Mouse (Mus musculus) heart, postnatal 0 days (tissue): ENCODE results near the gene Shq1.

Experiments
- CTCF ChIP-seq: IDR thresholded peaks from 2 replicates; pipeline ENCODE4 v1.5.1; 2016; ENCODE audit warnings: antibody characterized with exemption, control low read depth, low read depth
- EP300 ChIP-seq: IDR thresholded peaks from 2 replicates; pipeline ENCODE4 v1.6.1; 2016; ENCODE audit warnings: antibody characterized with exemption, low read depth

GRCm38 (mm10) chr6:100619309-100619708 lies 51.6 kb downstream of the Shq1 start:
- TF ChIP-seq CTCF: no peak
- no peak for TF ChIP-seq EP300
